Mouse (Mus musculus): ENCODE data around the gene Ddx31. TPM values are rescaled to one million over a fixed set of nuclear protein-coding genes. Genes with fewer than 3 reads are reported as not detected.

Gene Ddx31
- total RNA-seq, 1 experiment = 20.9 TPM

DNA sequence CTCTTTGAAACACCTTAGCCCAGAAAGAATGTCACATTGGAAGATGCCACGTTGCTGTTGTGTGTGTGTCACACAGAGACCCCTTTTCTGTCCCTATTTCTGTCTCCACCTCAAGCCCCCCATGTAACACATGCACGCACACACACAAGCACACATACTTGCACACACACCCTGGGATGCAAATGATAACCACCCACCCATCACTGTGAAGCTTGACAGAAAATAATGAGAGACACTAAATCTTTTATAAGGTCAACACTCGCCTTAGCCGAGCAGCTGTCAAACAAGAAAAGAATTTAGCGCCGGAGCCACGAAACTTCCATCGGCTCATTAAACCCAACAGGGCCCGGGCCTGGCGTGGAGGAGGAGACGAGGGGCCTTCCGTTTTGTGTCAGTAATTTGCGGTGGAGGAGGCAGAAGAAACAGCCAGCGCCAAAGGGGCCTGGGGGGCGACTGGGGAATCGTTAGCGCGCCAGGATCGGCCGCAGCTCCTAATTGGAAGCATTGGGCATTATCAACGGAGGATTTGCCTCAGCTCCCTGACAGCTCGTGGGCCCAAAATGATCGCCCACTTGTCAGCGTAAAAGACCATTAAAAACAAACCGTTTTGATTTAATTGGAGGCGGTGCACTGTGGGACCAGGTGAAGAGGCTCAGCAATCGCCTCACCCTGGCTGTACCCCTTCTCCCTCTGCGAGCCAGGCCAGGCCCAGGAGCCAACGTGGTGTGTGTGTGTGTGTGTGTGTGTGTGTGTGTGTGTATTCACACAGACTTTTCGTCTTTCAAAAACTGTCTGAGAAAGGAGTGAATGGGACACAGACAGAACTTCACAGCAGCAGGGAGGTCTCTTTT is 103.7 kb downstream of the Ddx31 start:
- Histone ChIP-seq H3K9me3 (ENCODE audit: control insufficient read depth, insufficient read depth, low read depth, low read length) (no peaks in the 10 kb centered on the region), H3K4me3 (ENCODE audit: insufficient read depth in 1 of 2, low read depth in 1 of 2, low read length in 2 of 2, poor library complexity in 1 of 2, severe bottlenecking in 1 of 2) (no peak overlapping the region), H3K36me3 (ENCODE audit: control insufficient read depth, insufficient read depth, low read length, poor library complexity, severe bottlenecking) (no peaks in the 10 kb centered on the region), H3K27ac (ENCODE audit: insufficient read depth, low read depth, low read length, poor library complexity, severe bottlenecking) (no peak overlapping the region), H3K9ac (ENCODE audit: insufficient read depth, low read depth, low read length, poor library complexity, severe bottlenecking) (no peak overlapping the region), H3K4me1 (ENCODE audit: control insufficient read depth in 2 of 2, insufficient read depth in 2 of 2, low read length in 2 of 2, poor library complexity in 1 of 2) (peaks cover 2 to 3% of the 10 kb centered on the region in 2 experiments; a peak in 1 of 4 replicates)
- TF ChIP-seq ZC3H11A (IDR thresholded peaks at IDR 0.05; ENCODE audit: borderline replicate concordance, low read depth, low read length) (no peak), ZNF384 (IDR thresholded peaks at IDR 0.05; ENCODE audit: low read depth, low read length) (no peak), HCFC1 (IDR thresholded peaks at IDR 0.05; ENCODE audit: borderline replicate concordance, insufficient read depth, low read length) (no peak), MAFK (IDR thresholded peaks at IDR 0.05; ENCODE audit: insufficient read depth, low read depth, low read length) (no peak), CHD2 (IDR thresholded peaks at IDR 0.05; ENCODE audit: low read depth, low read length) (no peak)
- in situ Hi-C loops (cut with MboI; ENCODE audit: low sequenced_read_pairs in 2 of 2, unreplicated experiment in 2 of 2) = no loop called here
- no peak for DNase-seq (ENCODE audit: low read depth, low spot score)

DNA sequence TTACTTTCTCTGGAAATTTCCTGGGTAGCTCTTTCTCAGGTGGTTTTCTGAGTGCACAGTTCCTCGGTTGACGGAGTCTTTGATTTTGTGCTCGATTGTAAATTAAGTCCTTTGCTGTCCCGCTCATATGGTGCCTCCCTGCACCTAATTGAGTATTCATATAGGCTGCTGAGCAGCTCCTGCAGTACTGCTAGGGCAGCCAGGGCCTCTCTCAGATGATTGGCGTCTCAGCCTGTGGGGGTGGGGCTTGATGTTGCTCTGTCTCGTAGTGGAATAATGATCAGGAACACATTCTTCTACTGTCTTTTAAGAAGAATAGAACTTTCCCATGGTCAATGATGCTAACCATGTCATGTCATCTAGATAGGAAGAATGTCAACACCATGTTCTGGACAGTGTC is 105.2 kb downstream of the Ddx31 start:
- Histone ChIP-seq H3K9me3 (ENCODE audit: control insufficient read depth, insufficient read depth, low read depth, low read length) (no peaks in the 10 kb centered on the region), H3K27ac (ENCODE audit: insufficient read depth, low read depth, low read length, poor library complexity, severe bottlenecking) (no peak overlapping the region), H3K9ac (ENCODE audit: insufficient read depth, low read depth, low read length, poor library complexity, severe bottlenecking) (no peak overlapping the region), H3K4me3 (ENCODE audit: insufficient read depth in 1 of 2, low read depth in 1 of 2, low read length in 2 of 2, poor library complexity in 1 of 2, severe bottlenecking in 1 of 2) (no peak overlapping the region), H3K4me1 (ENCODE audit: control insufficient read depth in 2 of 2, insufficient read depth in 2 of 2, low read length in 2 of 2, poor library complexity in 1 of 2) (no peaks in the 10 kb centered on the region), H3K36me3 (ENCODE audit: control insufficient read depth, insufficient read depth, low read length, poor library complexity, severe bottlenecking) (no peaks in the 10 kb centered on the region)
- in situ Hi-C loops (cut with MboI; ENCODE audit: low sequenced_read_pairs in 2 of 2, unreplicated experiment in 2 of 2) = no loop called here
- TF ChIP-seq HCFC1 (IDR thresholded peaks at IDR 0.05; ENCODE audit: borderline replicate concordance, insufficient read depth, low read length) (no peak), ZC3H11A (IDR thresholded peaks at IDR 0.05; ENCODE audit: borderline replicate concordance, low read depth, low read length) (no peak), CHD2 (IDR thresholded peaks at IDR 0.05; ENCODE audit: low read depth, low read length) (no peak), ZNF384 (IDR thresholded peaks at IDR 0.05; ENCODE audit: low read depth, low read length) (no peak), MAFK (IDR thresholded peaks at IDR 0.05; ENCODE audit: insufficient read depth, low read depth, low read length) (no peak)
- no peak for DNase-seq (ENCODE audit: low read depth, low spot score)

DNA sequence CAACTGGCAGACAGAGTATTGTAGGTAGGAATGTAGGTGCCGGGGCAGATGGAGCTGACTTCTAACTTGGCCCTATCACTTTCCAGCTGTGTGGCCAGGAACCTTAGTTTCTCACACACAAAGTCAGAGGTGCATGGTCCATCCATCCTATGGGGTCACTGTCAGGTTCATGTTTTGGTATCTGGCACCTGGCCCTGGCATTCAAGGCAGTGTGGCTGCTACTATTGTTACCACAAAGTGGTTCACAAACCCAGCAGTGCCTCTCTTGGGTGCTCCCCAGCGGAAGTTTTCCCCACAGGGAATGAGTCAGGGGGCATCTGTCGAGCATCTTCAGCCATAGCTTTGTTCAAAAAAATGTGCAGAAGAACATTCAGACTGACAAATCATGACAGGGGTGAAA is 106.1 kb downstream of the Ddx31 start:
- in situ Hi-C loops (cut with MboI; ENCODE audit: low sequenced_read_pairs in 2 of 2, unreplicated experiment in 2 of 2) = no loop called here

DNA sequence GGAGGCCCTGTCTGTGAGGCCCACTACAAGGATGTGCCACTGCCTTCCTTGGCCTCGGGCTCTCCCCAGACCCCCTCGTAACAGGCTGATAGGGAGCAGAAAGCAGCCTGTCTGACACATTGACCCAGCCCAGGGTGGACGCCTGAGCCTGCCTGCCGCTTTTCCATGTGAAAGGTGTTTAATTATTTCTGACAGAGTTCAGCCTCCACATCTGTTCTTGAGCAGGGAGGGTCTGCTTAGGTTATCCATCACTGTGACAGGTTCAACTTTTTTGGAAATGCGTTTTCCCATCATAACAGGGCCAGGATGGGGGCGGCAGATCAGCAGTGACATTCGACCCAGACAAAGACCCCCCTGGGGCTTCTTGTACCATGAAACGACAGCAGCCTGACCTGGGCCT is 112.8 kb downstream of the Ddx31 start:
- no peak overlapping the region for H3K9ac ChIP-seq (ENCODE audit: insufficient read depth, low read depth, low read length, poor library complexity, severe bottlenecking)
- no peaks in the 10 kb centered on the region for H3K4me1 ChIP-seq (ENCODE audit: control insufficient read depth in 2 of 2, insufficient read depth in 2 of 2, low read length in 2 of 2, poor library complexity in 1 of 2)
- no peak for TF ChIP-seq CHD2 (IDR thresholded peaks at IDR 0.05; ENCODE audit: low read depth, low read length)
- no peak for TF ChIP-seq ZC3H11A (IDR thresholded peaks at IDR 0.05; ENCODE audit: borderline replicate concordance, low read depth, low read length)
- no peak for TF ChIP-seq ZNF384 (IDR thresholded peaks at IDR 0.05; ENCODE audit: low read depth, low read length)
- TF ChIP-seq MAFK (IDR thresholded peaks at IDR 0.05; ENCODE audit: insufficient read depth, low read depth, low read length) = no peak
- no peak for TF ChIP-seq HCFC1 (IDR thresholded peaks at IDR 0.05; ENCODE audit: borderline replicate concordance, insufficient read depth, low read length)
- H3K36me3 ChIP-seq (ENCODE audit: control insufficient read depth, insufficient read depth, low read length, poor library complexity, severe bottlenecking) = no peaks in the 10 kb centered on the region
- no peak overlapping the region for H3K4me3 ChIP-seq (ENCODE audit: insufficient read depth in 1 of 2, low read depth in 1 of 2, low read length in 2 of 2, poor library complexity in 1 of 2, severe bottlenecking in 1 of 2)
- in situ Hi-C loops (cut with MboI; ENCODE audit: low sequenced_read_pairs in 2 of 2, unreplicated experiment in 2 of 2) = no loop called here
- no peak overlapping the region for H3K27ac ChIP-seq (ENCODE audit: insufficient read depth, low read depth, low read length, poor library complexity, severe bottlenecking)
- DNase-seq (ENCODE audit: low read depth, low spot score) = no peak
- no peaks in the 10 kb centered on the region for H3K9me3 ChIP-seq (ENCODE audit: control insufficient read depth, insufficient read depth, low read depth, low read length)

More for the DNA sequence above, 106.1 kb downstream of the Ddx31 start:
- Histone ChIP-seq H3K9me3 (ENCODE audit: control insufficient read depth, insufficient read depth, low read depth, low read length) (no peaks in the 10 kb centered on the region), H3K36me3 (ENCODE audit: control insufficient read depth, insufficient read depth, low read length, poor library complexity, severe bottlenecking) (no peaks in the 10 kb centered on the region), H3K9ac (ENCODE audit: insufficient read depth, low read depth, low read length, poor library complexity, severe bottlenecking) (no peak overlapping the region), H3K4me3 (ENCODE audit: insufficient read depth in 1 of 2, low read depth in 1 of 2, low read length in 2 of 2, poor library complexity in 1 of 2, severe bottlenecking in 1 of 2) (no peak overlapping the region), H3K27ac (ENCODE audit: insufficient read depth, low read depth, low read length, poor library complexity, severe bottlenecking) (no peak overlapping the region), H3K4me1 (ENCODE audit: control insufficient read depth in 2 of 2, insufficient read depth in 2 of 2, low read length in 2 of 2, poor library complexity in 1 of 2) (no peaks in the 10 kb centered on the region)
- TF ChIP-seq ZC3H11A (IDR thresholded peaks at IDR 0.05; ENCODE audit: borderline replicate concordance, low read depth, low read length) = no peak
- no peak for TF ChIP-seq MAFK (IDR thresholded peaks at IDR 0.05; ENCODE audit: insufficient read depth, low read depth, low read length)
- TF ChIP-seq CHD2 (IDR thresholded peaks at IDR 0.05; ENCODE audit: low read depth, low read length) = no peak
- TF ChIP-seq ZNF384 (IDR thresholded peaks at IDR 0.05; ENCODE audit: low read depth, low read length) = no peak
- no peak for TF ChIP-seq HCFC1 (IDR thresholded peaks at IDR 0.05; ENCODE audit: borderline replicate concordance, insufficient read depth, low read length)
- DNase-seq (ENCODE audit: low read depth, low spot score) = no peak

Measured in ES-E14 (cell line).